Mouse (Mus musculus) neural tube, embryonic 13.5 days (tissue): Measurements from ENCODE around the gene Gm45194. TPM values are rescaled to one million over a fixed set of nuclear protein-coding genes. Genes with fewer than 3 reads are reported as not detected.

Experiments
- ATAC-seq: fragments of 200-750 bp; cut with Nextera tagmentation; 2 replicates; pipeline ENCODE4 v1.8.0; 2017; ENCODE audit warnings: low read depth, mild to moderate bottlenecking, moderate TSS enrichment, moderate library complexity
- H3K27ac ChIP-seq: fragments of 300-500 bp; sonication (generic); replicated peaks from 2 replicates; pipeline ENCODE4 v1.5.1; 2015; ENCODE audit warnings: moderate library complexity, mild to moderate bottlenecking, inconsistent platforms
- H3K27me3 ChIP-seq: fragments of 300-500 bp; sonication (generic); 2 replicates; pipeline ENCODE4 v1.6.1; 2015; ENCODE audit warnings: mild to moderate bottlenecking, inconsistent platforms
- H3K36me3 ChIP-seq: fragments of 300-500 bp; sonication (generic); 2 replicates; pipeline ENCODE4 v1.6.1; 2015; ENCODE audit warnings: mild to moderate bottlenecking, inconsistent platforms
- H3K4me1 ChIP-seq: fragments of 300-500 bp; sonication (generic); replicated peaks from 2 replicates; pipeline ENCODE4 v1.6.1; 2015; ENCODE audit warnings: inconsistent platforms
- H3K4me2 ChIP-seq: fragments of 300-500 bp; sonication (generic); 2 replicates; pipeline ENCODE4 v1.6.1; 2015; ENCODE audit warnings: inconsistent platforms, mild to moderate bottlenecking, moderate library complexity
- H3K4me3 ChIP-seq: fragments of 300-500 bp; sonication (generic); 2 replicates; pipeline ENCODE4 v1.5.1; 2015; ENCODE audit warnings: mild to moderate bottlenecking, inconsistent platforms
- H3K9ac ChIP-seq: fragments of 300-500 bp; sonication (generic); 2 replicates; pipeline ENCODE4 v1.6.1; 2015; ENCODE audit warnings: moderate library complexity, mild to moderate bottlenecking, inconsistent platforms
- H3K9me3 ChIP-seq: fragments of 300-500 bp; sonication (generic); 2 replicates; pipeline ENCODE4 v1.6.1; 2016; ENCODE audit warnings: inconsistent platforms
- WGBS: fragments of 180-500 bp; shearing (Covaris S2); methylation state at CpG from one replicate; pipeline ENCODE4 v1.1.7; 2015; 5-methylcytosine and 5-hydroxymethylcytosine counted together
- polyA plus RNA-seq: library from polyadenylated mRNA; unstranded; fragments of >200 nt; fragmentation: Nextera tagmentation; extraction: Ambion mirVana; gene quantifications from 2 replicates; pipeline ENCODE4 v1.2.1, GENCODE M21; 2015

Gm45194 gene
- polyA plus RNA-seq, 1 experiment from 2014 or later, result 0.64 TPM

DNA sequence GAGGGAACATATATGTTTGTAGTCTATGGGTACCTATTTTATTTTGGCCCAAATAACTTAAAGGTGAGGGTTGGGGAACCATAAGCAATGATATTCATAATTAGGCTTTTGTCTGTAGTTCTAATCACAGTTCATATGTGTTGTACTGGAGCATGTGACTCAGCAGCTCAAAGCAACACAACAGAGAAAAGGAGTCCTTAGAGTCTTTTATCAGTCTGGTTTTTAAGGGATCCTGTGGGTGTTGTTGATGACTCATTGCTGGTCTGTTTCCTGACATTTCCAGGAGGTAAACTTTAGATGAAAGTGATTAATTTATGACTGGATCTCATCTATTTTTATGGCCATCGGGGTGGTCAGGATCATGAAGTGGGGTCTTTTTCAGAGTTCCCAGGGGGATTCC, 382.4 kb downstream of the Gm45194 start:
- Histone ChIP-seq H3K4me2 (no peak overlapping the region), H3K9me3 (no peaks in the 10 kb centered on the region), H3K9ac (no peak overlapping the region), H3K36me3 (no peaks in the 10 kb centered on the region), H3K27me3 (no peaks in the 10 kb centered on the region), H3K4me3 (no peak overlapping the region), H3K4me1 (no peaks in the 10 kb centered on the region), H3K27ac (no peak overlapping the region)
- ATAC-seq, result no peak
- 67% methylated on average over 1 of the region's 1 CpGs for WGBS

Other genes with a start within 250 kb of the Gm45194 start
- 2.0 TPM in 2 replicates for gene Hdx, start 194.3 kb upstream of the Gm45194 start, polyA plus RNA-seq
- 1.1 and 1.7 TPM in 2 replicates for gene Tex16, start 119.6 kb downstream of the Gm45194 start, polyA plus RNA-seq